Mouse (Mus musculus): Measurements from ENCODE around the gene Gm20517.

Gene Gm20517

DNA sequence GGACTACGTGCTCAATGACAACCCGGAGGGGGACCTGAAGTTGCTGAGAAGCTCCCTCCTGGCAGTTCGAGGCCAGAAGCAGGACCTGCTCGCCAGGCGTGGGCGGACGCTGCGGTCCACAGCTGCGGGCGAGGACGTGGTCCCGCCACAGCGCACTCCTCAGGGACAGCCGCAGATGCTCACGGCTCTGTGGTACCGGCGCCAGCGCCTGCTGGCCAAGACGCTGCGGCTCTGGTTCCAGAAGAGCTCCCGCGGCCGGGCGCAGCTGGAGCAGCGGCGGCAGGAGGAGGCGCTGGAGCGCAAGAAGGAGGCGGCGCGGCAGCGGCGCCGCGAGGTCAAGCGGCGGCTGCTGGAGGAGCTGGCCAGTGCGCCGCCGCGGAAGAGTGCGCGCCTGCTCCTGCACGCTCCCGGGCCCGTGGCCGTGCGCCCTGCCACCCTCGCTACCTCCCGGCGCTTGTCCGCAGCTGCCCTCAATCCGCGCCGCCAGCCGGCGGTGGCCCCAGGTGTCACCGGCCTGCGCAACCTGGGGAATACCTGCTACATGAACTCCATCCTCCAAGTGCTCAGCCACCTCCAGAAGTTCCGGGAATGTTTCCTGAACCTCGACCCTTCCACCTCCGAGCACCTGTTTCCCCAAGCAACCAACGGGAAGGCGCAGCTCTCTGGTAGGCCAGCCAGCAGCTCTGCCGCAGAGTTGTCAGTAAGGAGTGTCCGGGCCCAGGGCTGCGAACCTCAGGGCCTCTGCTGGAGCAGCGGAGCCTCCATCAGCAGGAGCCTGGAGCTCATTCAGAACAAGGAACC is 61.1 kb downstream of the Gm20517 start:
- in situ Hi-C loops (cut with MboI; ENCODE audit: low sequenced_read_pairs): no loop called here

DNA sequence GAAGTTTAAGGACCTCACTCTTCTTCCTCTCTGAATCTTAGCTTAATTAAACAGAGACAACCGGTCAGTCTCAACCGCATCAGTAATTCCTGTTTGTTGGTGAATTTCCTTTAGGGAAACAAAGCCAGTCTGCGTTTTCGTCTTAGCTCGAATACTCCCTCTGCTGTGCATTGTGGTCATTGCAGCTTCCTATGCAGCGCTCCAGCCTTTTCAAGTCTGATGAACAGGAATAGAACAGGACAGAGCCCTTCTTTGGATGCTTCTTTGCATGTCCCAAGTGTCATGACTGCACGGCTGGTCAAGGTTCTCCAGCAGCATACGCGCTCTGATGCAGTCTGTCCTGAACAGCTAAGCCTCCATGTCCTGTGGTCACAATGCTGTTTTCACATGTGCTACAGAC is 65.2 kb downstream of the Gm20517 start:
- in situ Hi-C loops (cut with MboI; ENCODE audit: low sequenced_read_pairs): no loop called here

DNA sequence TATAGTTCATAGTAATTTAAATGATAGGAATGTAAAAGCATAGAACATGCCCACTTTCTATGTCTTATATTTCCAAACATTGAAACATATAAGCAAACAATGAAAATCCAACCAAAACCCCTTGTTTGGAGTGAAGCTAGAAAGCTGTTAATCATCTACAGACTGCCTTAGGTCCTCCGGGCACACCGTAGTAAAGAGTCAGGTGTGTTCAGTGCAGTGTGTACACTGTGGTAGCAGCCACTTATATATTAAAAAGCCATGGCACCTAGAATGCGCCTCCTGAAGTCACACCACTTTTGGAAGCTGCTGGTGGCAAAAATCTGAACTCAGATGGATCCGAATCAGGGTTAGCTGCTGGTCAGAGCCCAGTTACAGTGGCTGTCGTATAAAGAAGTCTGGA is 66.8 kb downstream of the Gm20517 start:
- in situ Hi-C loops (cut with MboI; ENCODE audit: low sequenced_read_pairs): no loop called here

DNA sequence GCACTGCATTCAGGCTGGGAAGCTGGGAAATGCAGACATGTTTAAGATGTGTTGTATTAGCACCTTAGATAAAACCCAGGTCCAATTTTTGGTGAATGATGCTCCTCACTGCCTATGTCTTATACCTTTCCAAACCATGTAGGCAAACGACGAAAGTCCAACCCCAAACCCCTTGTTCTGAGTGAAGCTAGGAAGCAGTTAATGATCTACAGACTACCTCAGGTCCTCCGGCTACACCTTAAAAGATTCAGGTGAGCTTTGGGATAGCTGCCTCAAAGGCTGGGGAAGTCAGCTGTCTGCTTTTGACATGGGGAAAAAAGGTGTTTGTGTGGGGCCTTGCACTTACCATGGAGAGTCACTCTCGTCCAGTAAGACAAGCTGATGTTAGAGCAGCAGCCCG is 67.3 kb downstream of the Gm20517 start:
- in situ Hi-C loops (cut with MboI; ENCODE audit: low sequenced_read_pairs): no loop called here

DNA sequence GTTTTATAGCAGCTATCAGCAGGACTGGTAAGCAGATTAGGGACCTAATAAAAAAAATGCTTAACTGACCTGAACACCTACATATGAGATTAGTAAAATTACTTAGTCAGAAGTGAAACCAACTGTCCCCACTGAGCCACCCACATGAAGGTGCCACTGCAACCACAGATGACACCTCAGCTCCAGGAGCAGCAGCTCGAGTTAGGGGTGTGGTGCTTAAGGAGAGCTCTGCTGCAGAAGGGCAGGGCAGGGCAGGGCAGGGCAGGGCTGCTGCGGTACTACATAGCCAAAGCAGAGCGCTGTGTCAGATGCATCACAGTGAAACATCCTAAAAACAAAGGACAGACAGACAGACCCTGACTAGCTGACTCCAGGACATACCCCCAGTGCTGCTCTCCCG is 71.4 kb downstream of the Gm20517 start:
- in situ Hi-C loops (cut with MboI; ENCODE audit: low sequenced_read_pairs): no loop called here

DNA sequence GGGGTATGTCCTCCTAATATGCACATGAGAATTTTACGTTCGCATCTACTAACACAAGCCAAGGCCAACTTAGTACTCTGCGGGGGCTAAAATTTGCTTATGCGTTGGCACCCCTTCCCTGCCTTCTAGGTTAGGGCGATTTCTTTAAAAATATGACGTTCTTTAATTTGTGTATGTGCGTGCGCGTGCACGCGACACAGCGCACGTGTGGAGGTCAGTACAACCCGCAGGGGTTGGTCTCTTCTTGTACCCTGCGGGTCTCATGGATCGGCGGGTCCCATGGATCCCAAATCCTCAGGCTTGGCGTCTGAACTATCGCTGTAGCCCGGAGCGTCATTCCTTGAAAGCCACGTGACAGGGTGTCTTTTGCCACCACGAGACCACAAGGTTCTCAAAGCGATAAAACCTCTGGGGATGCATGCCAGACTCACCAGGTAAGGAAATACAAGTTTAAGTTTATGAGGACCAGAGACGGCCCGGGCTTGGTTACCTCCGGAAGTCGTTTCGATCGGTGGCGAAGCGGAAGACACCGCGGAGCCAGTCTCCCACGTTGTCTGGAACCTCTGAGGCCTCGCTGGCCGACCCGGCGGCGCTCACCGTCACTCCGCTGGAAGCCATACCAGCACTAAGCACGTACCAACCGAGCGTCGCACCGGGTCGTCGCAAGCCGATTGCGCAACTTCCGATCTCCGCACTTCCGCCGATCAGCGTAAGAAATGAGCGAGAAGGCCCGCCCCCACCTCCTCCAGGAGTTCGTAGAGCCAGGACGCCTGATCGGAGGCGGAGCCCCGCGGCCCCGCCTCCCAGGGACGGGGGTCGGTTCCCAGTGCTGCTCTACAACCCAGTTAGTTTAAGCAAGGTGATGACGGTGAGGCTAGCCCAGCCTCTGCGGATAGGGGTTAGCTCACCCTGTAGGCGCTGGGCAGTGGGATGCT is 76.3 kb downstream of the Gm20517 start:
- in situ Hi-C loops (cut with MboI; ENCODE audit: low sequenced_read_pairs): no loop called here

DNA sequence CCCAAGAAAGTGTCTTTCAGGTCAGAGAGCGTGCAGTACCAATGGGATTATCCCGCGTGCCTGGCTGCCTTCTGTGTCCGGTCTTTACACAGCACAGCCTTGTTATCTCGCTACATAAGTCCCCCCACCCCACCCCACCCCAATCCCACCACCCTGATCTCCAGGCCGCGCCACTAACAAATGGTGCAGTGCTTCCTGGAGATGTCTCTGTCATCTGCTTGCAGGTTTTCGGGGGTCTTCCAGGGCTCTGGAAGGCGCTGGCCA is 76.9 kb downstream of the Gm20517 start, which contains the start of gene Tomm6:
Gene Tomm6 (minus strand): TSS at position 43 of the 264 bp plus-strand sequence.
- in situ Hi-C loops (cut with MboI; ENCODE audit: low sequenced_read_pairs): no loop called here

DNA sequence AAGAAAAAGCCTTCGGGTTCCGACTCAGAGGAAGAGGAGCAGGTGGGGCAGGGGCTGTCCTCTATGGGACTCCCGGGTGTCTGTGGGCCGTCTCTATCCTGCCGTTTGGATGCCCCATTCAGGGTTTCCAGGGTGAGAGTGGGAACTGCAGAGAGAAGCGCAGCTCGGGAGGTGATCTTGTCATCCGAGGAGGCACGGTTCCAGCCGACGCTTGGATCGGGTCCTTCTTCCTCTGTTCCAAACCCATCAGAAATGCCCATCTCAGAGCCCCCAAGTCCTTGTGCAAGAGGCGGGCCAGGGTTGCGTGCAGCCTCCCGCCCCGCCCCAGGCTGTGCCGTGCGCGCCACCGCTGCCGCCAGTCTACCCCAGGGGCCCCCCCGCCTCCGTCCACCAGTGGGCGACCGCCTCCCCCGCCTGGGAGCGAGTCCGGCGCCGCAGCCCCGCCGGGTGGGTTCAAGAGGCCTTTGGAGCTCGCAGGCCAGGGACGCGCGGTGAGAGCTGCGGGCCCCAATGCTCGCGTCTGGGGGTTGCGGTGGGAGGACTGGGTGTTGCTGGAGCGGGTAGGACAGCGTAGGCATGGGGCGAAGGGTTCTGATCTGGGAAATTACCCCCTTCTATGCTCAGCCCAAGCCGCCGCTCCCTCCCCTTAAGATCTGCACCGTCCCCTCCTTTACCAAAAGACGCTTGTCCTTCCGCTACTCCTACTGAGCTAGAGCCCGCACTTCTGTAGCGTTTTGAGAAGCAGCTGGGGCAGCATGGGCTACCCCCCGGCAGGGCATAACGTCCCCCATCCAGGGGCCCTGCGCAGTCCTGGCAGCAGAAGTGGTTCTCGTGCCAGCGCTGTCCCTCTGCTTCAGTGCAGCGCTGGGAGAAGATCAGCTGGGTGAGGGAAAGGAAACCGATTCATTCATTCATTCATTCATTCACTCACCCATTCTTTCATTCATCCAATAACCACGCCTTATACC is 77.5 kb downstream of the Gm20517 start, which contains the start of gene Frs3:
Gene Frs3 (plus strand): TSS at position 423 of the 968 bp plus-strand sequence.
- in situ Hi-C loops (cut with MboI; ENCODE audit: low sequenced_read_pairs): no loop called here

DNA sequence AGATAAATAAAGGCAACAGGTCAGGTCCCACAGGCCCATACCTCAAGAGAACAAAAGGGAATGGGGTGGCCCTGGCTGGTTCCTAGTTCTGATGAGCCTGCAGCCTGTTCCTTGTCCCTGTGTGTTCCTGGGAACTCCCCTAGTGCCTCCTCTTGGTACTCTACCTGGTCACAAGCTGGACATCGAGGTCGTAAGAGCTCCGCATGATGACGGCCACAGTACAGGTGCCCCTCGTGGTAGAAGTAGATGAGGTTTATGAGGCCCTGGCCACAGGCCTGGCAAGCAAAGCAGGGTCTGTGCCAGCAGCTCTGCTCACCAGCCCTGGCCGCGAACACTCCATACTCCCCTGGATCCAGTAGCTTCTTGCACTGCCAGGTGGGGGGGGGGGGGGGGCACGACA is 78.5 kb downstream of the Gm20517 start:
- in situ Hi-C loops (cut with MboI; ENCODE audit: low sequenced_read_pairs): no loop called here

DNA sequence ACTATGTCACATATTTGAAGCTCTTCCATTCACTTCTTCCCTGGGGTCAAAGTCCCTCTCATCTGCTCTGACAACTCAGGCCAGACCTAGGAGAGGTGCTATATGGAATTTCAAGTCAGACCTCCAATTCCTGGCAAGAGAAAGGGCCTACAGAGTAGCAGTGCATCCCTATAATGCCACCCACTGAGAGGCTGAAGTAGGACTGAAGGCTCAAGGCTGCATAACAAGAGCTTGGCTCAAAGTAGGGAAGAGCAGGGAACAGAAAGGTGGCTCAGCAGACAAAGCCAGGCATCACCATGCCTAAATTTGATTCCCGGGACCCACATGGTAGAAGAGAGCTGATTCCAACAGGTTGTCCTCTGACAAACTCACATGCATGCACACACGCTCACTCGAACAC is 80.3 kb downstream of the Gm20517 start:
- in situ Hi-C loops (cut with MboI; ENCODE audit: low sequenced_read_pairs): no loop called here

DNA sequence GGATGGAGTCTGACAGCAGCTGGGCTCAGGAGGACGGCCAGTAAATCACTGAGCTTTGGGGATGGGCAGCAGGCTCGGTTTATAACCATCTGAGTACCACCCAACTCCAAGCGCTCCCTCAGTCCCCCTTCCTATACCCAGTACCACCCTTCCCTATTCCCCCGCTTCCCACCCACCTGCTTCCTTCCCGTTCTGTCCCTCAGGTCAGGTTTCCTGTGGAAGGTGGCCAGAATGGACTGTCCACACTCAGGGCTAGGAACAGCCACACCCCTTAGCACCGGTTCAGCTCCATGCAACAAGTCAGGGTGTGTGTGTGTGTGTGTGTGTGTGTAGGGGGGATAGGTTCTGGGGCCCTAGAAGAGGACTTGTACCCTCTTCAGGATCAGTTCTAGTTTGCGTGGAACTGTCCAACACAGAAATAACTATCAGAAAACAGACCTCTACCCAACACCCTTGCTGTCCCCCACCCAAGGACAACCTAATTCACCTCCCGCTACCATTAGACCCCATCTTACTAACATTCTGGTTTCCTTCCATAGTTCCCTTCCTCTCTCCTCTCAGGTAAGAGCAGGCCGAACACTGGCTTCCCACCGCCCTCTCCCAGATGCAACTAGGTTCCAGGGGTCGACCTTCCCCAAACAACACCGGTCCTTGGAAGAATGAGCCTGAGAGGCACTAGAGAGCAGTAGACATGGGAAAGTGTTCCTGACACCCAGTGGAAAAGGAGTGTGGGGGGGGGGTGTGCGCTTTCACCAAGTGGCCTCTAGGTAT is 82.5 kb downstream of the Gm20517 start:
- in situ Hi-C loops (cut with MboI; ENCODE audit: low sequenced_read_pairs): no loop called here

DNA sequence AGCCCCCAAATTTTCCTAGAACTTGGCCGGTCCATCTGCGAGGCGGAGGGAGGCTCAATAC is 82.9 kb downstream of the Gm20517 start, which contains the start of gene Gm21981:
Gene Gm21981 (minus strand): TSS at position 14 of the 61 bp plus-strand sequence.
- in situ Hi-C loops (cut with MboI; ENCODE audit: low sequenced_read_pairs): no loop called here

DNA sequence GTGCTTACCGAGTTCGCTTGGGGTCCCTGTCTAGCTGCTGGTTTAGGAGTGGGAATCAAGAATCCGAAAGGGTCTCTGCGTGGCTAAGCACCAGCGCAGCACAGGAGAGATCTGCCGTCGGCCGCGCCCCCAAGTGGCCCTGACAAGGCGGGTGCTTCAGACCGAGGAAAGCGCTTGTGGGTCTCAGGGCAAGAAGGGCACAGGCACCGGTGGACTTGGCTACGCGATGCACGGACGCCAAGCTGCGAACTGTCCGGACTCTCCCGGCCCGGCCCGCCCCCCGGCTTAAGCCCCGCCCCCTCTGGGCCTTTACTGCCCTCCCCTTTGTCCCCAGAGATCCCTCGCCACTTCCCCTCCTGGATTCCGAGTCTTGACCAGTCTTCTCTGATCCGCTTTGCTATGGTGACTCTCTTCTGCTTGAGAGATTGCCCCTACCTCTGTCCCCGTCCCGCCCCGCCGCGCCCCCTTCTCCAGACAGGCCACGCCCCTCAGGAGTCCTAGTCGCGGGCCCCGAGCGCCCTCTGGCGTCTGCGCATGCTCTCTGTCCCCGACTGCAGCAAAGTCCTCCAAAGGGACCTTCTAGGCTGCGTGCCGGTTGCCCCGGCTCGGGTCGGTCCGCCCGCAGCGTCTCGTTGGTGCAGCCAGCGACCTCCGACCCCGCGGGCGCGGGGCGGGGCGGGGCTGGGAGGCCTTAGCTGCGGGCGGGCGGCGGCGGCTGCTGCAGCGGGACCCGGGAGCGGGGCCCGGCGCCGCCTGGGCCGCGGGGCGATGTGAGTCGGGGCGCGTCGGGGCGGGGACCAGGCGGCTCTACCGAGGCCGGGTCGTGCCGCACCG is 83.3 kb downstream of the Gm20517 start, which contains the start of gene Prickle4:
Gene Prickle4 (minus strand): TSS at position 234 of the 834 bp plus-strand sequence.
- in situ Hi-C loops (cut with MboI; ENCODE audit: low sequenced_read_pairs): no loop called here

DNA sequence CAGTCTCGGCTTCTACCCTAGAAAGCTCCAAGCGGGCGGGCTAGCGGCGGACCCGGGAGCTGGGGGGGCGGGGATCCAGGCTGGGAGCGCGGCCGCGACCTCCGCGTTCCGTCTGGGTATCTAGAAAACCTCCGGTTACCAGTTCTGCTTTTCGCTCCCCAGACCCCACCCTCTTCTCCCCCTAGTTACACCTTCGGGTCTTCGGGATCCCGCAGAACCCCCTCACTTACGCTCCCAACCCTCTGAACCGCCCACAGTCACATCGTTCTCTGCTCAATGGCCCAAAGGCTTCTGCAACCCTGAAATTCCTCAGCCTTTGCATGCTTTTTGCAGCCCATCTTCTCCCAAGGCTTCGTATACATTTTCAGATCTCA is 83.9 kb downstream of the Gm20517 start:
- in situ Hi-C loops (cut with MboI; ENCODE audit: low sequenced_read_pairs): no loop called here

DNA sequence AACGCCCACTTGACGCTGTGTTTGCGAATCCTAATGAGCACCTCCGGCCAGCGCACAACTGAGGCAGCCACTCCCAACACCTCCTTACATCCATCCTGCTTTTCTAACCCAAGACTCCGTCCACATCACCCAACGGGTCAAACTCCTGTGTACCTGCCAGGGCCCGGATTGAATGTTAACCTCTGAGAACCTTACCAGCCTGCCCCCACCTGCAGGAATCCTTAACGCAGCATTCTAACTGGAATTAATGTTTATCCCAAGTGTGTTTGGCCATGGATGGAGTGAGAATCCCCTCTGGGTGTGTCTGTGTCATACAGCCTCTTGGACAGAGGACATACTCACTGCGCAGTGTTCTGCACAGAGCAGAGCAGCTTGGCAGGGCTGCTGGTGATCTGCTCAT is 86.8 kb downstream of the Gm20517 start:
- in situ Hi-C loops (cut with MboI; ENCODE audit: low sequenced_read_pairs): no loop called here

DNA sequence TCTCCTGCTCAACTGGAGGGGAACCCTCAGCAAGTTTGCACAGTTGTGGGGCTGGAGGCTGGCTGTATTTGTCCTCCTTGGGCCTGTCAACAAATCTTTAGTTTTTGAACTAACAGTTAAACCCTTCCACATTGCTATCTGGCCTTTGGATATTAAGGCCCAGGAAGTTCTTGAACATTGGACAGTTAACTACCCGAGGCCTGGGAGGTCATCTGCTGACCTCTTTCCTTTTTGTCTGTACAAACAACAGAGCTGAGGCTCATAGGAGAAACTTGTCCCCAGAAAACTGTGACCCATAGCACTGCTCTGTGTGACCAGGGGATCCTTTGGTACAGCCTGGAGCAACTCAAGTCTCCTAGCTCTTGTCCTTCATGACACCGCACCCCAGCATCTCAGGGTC is 87.7 kb downstream of the Gm20517 start:
- in situ Hi-C loops (cut with MboI; ENCODE audit: low sequenced_read_pairs): no loop called here

DNA sequence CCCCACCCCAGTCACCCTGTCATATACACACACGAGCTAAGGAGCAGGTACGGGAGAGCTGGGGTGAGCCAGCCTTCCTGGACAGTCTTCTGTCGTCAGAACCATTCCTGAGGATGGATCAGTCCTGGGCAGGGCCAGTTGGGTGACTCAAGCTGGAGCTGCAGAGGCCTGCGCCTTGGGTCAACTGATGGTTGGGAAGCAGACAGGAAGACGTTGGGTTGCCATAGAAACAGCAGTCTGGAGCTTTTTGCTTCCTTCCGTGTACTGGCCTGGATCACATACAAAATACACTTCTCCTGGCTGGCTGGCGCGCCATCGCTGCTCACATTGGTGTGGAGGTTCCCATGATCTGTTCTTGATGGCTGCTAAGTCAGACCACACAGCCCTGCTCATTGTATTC is 90.4 kb downstream of the Gm20517 start:
- in situ Hi-C loops (cut with MboI; ENCODE audit: low sequenced_read_pairs): no loop called here

DNA sequence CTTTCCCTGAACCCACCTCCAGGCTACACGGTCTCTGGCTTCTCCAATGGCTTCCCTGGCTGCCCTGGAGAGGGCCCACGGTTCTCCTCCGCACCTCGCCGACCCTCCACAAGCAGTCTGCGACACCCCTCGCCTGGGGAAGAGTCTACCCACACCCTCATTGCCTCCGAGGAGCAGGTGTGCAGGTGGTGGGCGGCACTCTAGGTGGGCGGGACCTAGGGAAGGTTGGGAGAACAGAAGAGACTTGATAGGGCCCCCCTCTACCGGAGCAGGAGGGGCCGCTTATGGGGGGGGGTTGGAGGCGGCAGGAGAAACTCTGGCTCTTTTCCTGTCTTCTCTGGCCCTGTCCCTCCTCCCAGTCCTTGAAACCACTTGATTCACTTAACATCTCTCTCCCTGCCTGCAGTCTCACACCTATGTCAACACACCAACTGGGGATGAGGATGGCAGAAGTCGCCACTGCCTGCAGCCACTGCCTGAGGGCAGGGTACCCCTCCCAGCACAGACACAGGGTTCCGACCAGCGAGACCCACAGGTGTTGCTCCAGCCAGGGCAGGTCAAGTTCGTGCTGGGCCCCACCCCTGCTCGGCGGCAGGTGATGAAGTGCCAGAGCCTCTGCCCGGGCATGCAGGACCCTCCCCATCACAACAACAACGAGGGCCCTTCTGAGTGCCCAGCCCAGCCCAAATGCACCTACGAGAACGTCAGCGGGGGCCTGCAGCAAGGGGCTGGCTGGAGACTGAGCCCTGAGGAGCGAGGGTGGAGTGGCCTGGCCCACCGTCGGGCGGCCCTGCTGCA is 91.4 kb downstream of the Gm20517 start:
- in situ Hi-C loops (cut with MboI; ENCODE audit: low sequenced_read_pairs): no loop called here

DNA sequence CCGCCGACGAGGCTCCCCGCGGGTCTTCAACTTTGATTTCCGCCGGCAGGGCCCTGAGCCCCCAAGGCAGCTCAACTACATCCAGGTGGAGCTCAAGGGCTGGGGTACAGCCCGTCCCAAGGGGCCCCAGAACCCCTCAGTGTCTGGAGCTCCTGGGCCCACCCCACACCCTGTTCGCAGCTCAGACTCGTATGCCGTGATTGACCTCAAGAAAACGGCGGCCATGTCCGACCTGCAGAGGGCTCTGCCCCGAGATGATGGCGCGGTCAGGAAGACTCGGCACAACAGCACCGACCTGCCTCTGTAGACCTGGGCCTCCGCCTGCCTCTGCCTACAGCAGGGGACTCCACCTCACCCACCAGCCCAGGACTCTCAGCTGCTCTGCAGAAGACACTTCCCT is 92.2 kb downstream of the Gm20517 start:
- in situ Hi-C loops (cut with MboI; ENCODE audit: low sequenced_read_pairs): no loop called here

All from CH12F3 (cell line).